Mouse (Mus musculus) ovary, adult 2 months (tissue): Measurements from ENCODE around the gene Teddm1b. TPM values are rescaled to one million over a fixed set of nuclear protein-coding genes. Genes with fewer than 3 reads are reported as not detected.

Source experiments
- polyA plus RNA-seq: library from polyadenylated mRNA; depleted of rRNA; stranded (reverse); fragments of >200 nt; gene quantifications from 2 replicates; pipeline ENCODE4 v1.2.3, GENCODE M21; 2012; rRNA removed

The Teddm1b gene
- polyA plus RNA-seq: not detected in 2 replicates

DNA sequence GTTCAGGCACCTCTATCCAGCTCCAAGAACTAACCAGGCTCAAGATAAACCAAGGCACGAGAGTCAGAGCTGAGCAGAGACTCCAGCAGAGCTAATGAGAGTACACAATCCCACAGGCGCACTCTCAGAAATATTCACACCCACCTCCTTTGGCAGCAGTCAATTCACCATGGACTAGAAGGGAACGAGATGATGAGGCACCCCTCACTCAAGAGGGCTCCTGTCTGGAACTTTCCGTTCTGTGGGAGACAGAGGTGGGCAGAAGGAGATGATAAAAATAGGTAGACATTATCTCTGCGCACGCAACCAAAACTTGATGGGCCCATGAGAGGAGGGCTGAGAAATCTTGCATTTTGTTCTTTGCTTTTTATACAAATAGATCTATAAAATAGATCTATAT is at the start of gene Teddm1b:
Gene Teddm1b, plus strand, starts transcription at position 301 of the 400 bp plus-strand sequence.

DNA sequence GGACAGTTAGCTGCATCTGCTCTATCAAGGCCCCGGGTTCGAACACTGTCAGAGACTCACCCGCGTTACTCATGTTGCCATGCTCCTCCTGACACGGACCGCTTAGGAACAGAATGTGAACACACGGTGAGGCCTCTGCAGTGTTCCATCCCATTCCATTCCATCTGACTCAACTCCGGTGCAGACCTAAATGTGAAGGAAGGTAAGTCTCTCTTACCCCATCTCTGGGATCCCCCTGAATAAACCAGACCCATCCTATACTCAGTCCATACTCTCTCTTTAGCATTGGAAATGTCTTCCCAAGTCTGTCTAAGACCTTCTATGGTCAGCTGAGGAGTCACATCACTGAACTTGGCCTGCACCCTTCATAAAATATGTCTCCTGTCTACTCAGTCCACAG is 30.1 kb upstream of the Teddm1b start, which contains the start of gene Rgsl1:
Gene Rgsl1, minus strand, starts transcription at position 101 of the 400 bp plus-strand sequence.

GRCm38 (mm10) chr1:153891442-153891841 is 17.3 kb downstream of the Teddm1b start, which contains the start of gene Teddm1a:
Gene Teddm1a, plus strand, starts transcription at chr1:153891742.

GRCm38 (mm10) chr1:153899731-153900380 is 25.7 kb downstream of the Teddm1b start, which contains the start of the genes Glul and Teddm2:
Gene Glul, plus strand, starts transcription at chr1:153899944.
Gene Teddm2, minus strand, starts transcription at chr1:153900228.

Other genes starting within 250 kb of the Teddm1b start
- gene Rgs8, start 221.3 kb upstream of the Teddm1b start, polyA plus RNA-seq: 0.01 and 0.02 TPM in 2 replicates
- 2.5 and 3.3 TPM in 2 replicates for gene Rgs16, start 134.0 kb upstream of the Teddm1b start, polyA plus RNA-seq
- 3.3 and 3.7 TPM in 2 replicates for gene Rnasel, start 124.9 kb upstream of the Teddm1b start, polyA plus RNA-seq
- 0.05 and 0.07 TPM in 2 replicates for gene Rgsl1, start 30.2 kb upstream of the Teddm1b start, polyA plus RNA-seq
- gene Teddm1a, start 17.4 kb downstream of the Teddm1b start, polyA plus RNA-seq: not detected in 2 replicates
- 223 and 245 TPM in 2 replicates for gene Glul, start 25.6 kb downstream of the Teddm1b start, polyA plus RNA-seq
- 0.71 and 0.86 TPM in 2 replicates for gene Teddm2, start 25.9 kb downstream of the Teddm1b start, polyA plus RNA-seq